Mouse (Mus musculus): ENCODE measurements around the gene Hist4h4. TPM values are rescaled to one million over a fixed set of nuclear protein-coding genes. Genes with fewer than 3 reads are reported as not detected.
A peak's percentile ranks its signal among the peaks of the same experiment; 100 is the strongest.

Gene Hist4h4
- polyA plus RNA-seq, 1 experiment from 2014 or later, result 2.8 TPM

- H3K27ac ChIP-seq (ENCODE audit: low read length), result no peak overlapping the region
- peak overlapping the region; percentile 81 for H3K4me2 ChIP-seq (replicated peaks; ENCODE audit: low read depth, low read length)
- peak overlapping the region; percentile 99 for H3K9ac ChIP-seq (replicated peaks; ENCODE audit: low read depth, low read length)
- H3K36me3 ChIP-seq (ENCODE audit: control insufficient read depth, insufficient read depth, low read length), result peaks cover 30% of the 10 kb centered on the region
- peak overlapping the region; percentile 83 for H3K4me3 ChIP-seq (ENCODE audit: low read depth, low read length)
- WGBS, result 15% methylated on average over 7 of the region's 7 CpGs
- no peak for ATAC-seq (ENCODE audit: insufficient number of reproducible peaks, insufficient read depth, low FRiP score, low read depth)
- no peaks in the 10 kb centered on the region for H3K9me3 ChIP-seq (ENCODE audit: control insufficient read depth, low read depth, low read length)
- H3K27me3 ChIP-seq (ENCODE audit: control insufficient read depth, insufficient read depth, low read length), result no peaks in the 10 kb centered on the region
- H3K4me1 ChIP-seq (ENCODE audit: control insufficient read depth, insufficient read depth, low read length), result peaks cover 3% of the 10 kb centered on the region; the same call in 1 of the 2 replicates
These were observed 22.9 kb upstream of the Hist4h4 start for GRCm38 (mm10) chr6:136827116-136827515.

- Histone ChIP-seq H3K9ac (replicated peaks; ENCODE audit: low read depth, low read length) (no peak overlapping the region), H3K27ac (ENCODE audit: low read length) (no peak overlapping the region), H3K27me3 (ENCODE audit: control insufficient read depth, insufficient read depth, low read length) (no peaks in the 10 kb centered on the region), H3K4me2 (replicated peaks; ENCODE audit: low read depth, low read length) (no peak overlapping the region), H3K4me1 (ENCODE audit: control insufficient read depth, insufficient read depth, low read length) (peaks cover 3% of the 10 kb centered on the region; the same call in 1 of the 2 replicates), H3K36me3 (ENCODE audit: control insufficient read depth, insufficient read depth, low read length) (peaks cover 51% of the 10 kb centered on the region), H3K9me3 (ENCODE audit: control insufficient read depth, low read depth, low read length) (no peaks in the 10 kb centered on the region), H3K4me3 (ENCODE audit: low read depth, low read length) (no peak overlapping the region)
- WGBS, result 89% methylated on average over 8 of the region's 8 CpGs
- no peak for ATAC-seq (ENCODE audit: insufficient number of reproducible peaks, insufficient read depth, low FRiP score, low read depth)
These were observed 20.8 kb upstream of the Hist4h4 start for GRCm38 (mm10) chr6:136824987-136825386.

- H3K36me3 ChIP-seq (ENCODE audit: control insufficient read depth, insufficient read depth, low read length), result peaks cover 89% of the 10 kb centered on the region
- ATAC-seq (ENCODE audit: insufficient number of reproducible peaks, insufficient read depth, low FRiP score, low read depth), result no peak
- H3K4me2 ChIP-seq (replicated peaks; ENCODE audit: low read depth, low read length), result no peak overlapping the region
- H3K27me3 ChIP-seq (ENCODE audit: control insufficient read depth, insufficient read depth, low read length), result no peaks in the 10 kb centered on the region
- WGBS, result 93% methylated on average over 18 of the region's 18 CpGs
- no peak overlapping the region for H3K4me3 ChIP-seq (ENCODE audit: low read depth, low read length)
- no peaks in the 10 kb centered on the region for H3K4me1 ChIP-seq (ENCODE audit: control insufficient read depth, insufficient read depth, low read length)
- H3K27ac ChIP-seq (ENCODE audit: low read length), result no peak overlapping the region
- no peak overlapping the region for H3K9ac ChIP-seq (replicated peaks; ENCODE audit: low read depth, low read length)
- no peaks in the 10 kb centered on the region for H3K9me3 ChIP-seq (ENCODE audit: control insufficient read depth, low read depth, low read length)
These were observed 16.9 kb upstream of the Hist4h4 start for GRCm38 (mm10) chr6:136821086-136821485.

GRCm38 (mm10) chr6:136820381-136820780 lies 16.2 kb upstream of the Hist4h4 start:
- no peaks in the 10 kb centered on the region for H3K9me3 ChIP-seq (ENCODE audit: control insufficient read depth, low read depth, low read length)
- 97% methylated on average over 21 of the region's 21 CpGs for WGBS
- H3K36me3 ChIP-seq (ENCODE audit: control insufficient read depth, insufficient read depth, low read length), result peaks cover 95% of the 10 kb centered on the region
- no peaks in the 10 kb centered on the region for H3K4me1 ChIP-seq (ENCODE audit: control insufficient read depth, insufficient read depth, low read length)
- H3K27me3 ChIP-seq (ENCODE audit: control insufficient read depth, insufficient read depth, low read length), result no peaks in the 10 kb centered on the region
- H3K4me3 ChIP-seq (ENCODE audit: low read depth, low read length), result no peak overlapping the region
- no peak overlapping the region for H3K9ac ChIP-seq (replicated peaks; ENCODE audit: low read depth, low read length)
- no peak overlapping the region for H3K4me2 ChIP-seq (replicated peaks; ENCODE audit: low read depth, low read length)
- no peak overlapping the region for H3K27ac ChIP-seq (ENCODE audit: low read length)
- ATAC-seq (ENCODE audit: insufficient number of reproducible peaks, insufficient read depth, low FRiP score, low read depth), result no peak

GRCm38 (mm10) chr6:136817549-136817948 lies 13.3 kb upstream of the Hist4h4 start:
- Histone ChIP-seq H3K27ac (ENCODE audit: low read length) (no peak overlapping the region), H3K9ac (replicated peaks; ENCODE audit: low read depth, low read length) (no peak overlapping the region), H3K27me3 (ENCODE audit: control insufficient read depth, insufficient read depth, low read length) (no peaks in the 10 kb centered on the region), H3K9me3 (ENCODE audit: control insufficient read depth, low read depth, low read length) (no peaks in the 10 kb centered on the region), H3K4me2 (replicated peaks; ENCODE audit: low read depth, low read length) (no peak overlapping the region), H3K4me1 (ENCODE audit: control insufficient read depth, insufficient read depth, low read length) (no peaks in the 10 kb centered on the region), H3K36me3 (ENCODE audit: control insufficient read depth, insufficient read depth, low read length) (peaks cover 94% of the 10 kb centered on the region), H3K4me3 (ENCODE audit: low read depth, low read length) (no peak overlapping the region)
- ATAC-seq (ENCODE audit: insufficient number of reproducible peaks, insufficient read depth, low FRiP score, low read depth), result no peak
- 88% methylated on average over 3 of the region's 3 CpGs for WGBS

- ATAC-seq (ENCODE audit: insufficient number of reproducible peaks, insufficient read depth, low FRiP score, low read depth), result no peak
- 93% methylated on average over 21 of the region's 21 CpGs for WGBS
- Histone ChIP-seq H3K27ac (ENCODE audit: low read length) (no peak overlapping the region), H3K4me2 (replicated peaks; ENCODE audit: low read depth, low read length) (no peak overlapping the region), H3K9me3 (ENCODE audit: control insufficient read depth, low read depth, low read length) (no peaks in the 10 kb centered on the region), H3K36me3 (ENCODE audit: control insufficient read depth, insufficient read depth, low read length) (peaks cover 94% of the 10 kb centered on the region), H3K9ac (replicated peaks; ENCODE audit: low read depth, low read length) (no peak overlapping the region), H3K4me1 (ENCODE audit: control insufficient read depth, insufficient read depth, low read length) (no peaks in the 10 kb centered on the region), H3K4me3 (ENCODE audit: low read depth, low read length) (no peak overlapping the region), H3K27me3 (ENCODE audit: control insufficient read depth, insufficient read depth, low read length) (no peaks in the 10 kb centered on the region)
These were observed 12.6 kb upstream of the Hist4h4 start for GRCm38 (mm10) chr6:136816826-136817225.

GRCm38 (mm10) chr6:136815381-136815780 lies 11.2 kb upstream of the Hist4h4 start:
- ATAC-seq (ENCODE audit: insufficient number of reproducible peaks, insufficient read depth, low FRiP score, low read depth), result no peak
- H3K9ac ChIP-seq (replicated peaks; ENCODE audit: low read depth, low read length), result no peak overlapping the region
- H3K27ac ChIP-seq (ENCODE audit: low read length), result no peak overlapping the region
- H3K27me3 ChIP-seq (ENCODE audit: control insufficient read depth, insufficient read depth, low read length), result no peaks in the 10 kb centered on the region
- H3K36me3 ChIP-seq (ENCODE audit: control insufficient read depth, insufficient read depth, low read length), result peaks cover 81% of the 10 kb centered on the region
- H3K9me3 ChIP-seq (ENCODE audit: control insufficient read depth, low read depth, low read length), result no peaks in the 10 kb centered on the region
- H3K4me3 ChIP-seq (ENCODE audit: low read depth, low read length), result no peak overlapping the region
- H3K4me1 ChIP-seq (ENCODE audit: control insufficient read depth, insufficient read depth, low read length), result no peaks in the 10 kb centered on the region
- WGBS, result 92% methylated on average over 7 of the region's 7 CpGs
- no peak overlapping the region for H3K4me2 ChIP-seq (replicated peaks; ENCODE audit: low read depth, low read length)

- peaks cover 3% of the 10 kb centered on the region; the same call in 1 of the 2 replicates for H3K4me1 ChIP-seq (ENCODE audit: control insufficient read depth, insufficient read depth, low read length)
- no peak overlapping the region for H3K4me3 ChIP-seq (ENCODE audit: low read depth, low read length)
- H3K27me3 ChIP-seq (ENCODE audit: control insufficient read depth, insufficient read depth, low read length), result no peaks in the 10 kb centered on the region
- no peak overlapping the region for H3K4me2 ChIP-seq (replicated peaks; ENCODE audit: low read depth, low read length)
- H3K9me3 ChIP-seq (ENCODE audit: control insufficient read depth, low read depth, low read length), result no peaks in the 10 kb centered on the region
- H3K9ac ChIP-seq (replicated peaks; ENCODE audit: low read depth, low read length), result no peak overlapping the region
- no peak overlapping the region for H3K27ac ChIP-seq (ENCODE audit: low read length)
- 38% methylated on average over 4 of the region's 4 CpGs for WGBS
- H3K36me3 ChIP-seq (ENCODE audit: control insufficient read depth, insufficient read depth, low read length), result peaks cover 59% of the 10 kb centered on the region
- ATAC-seq (ENCODE audit: insufficient number of reproducible peaks, insufficient read depth, low FRiP score, low read depth), result no peak
These were observed 8.9 kb upstream of the Hist4h4 start for GRCm38 (mm10) chr6:136813117-136813516.

GRCm38 (mm10) chr6:136811196-136811595 lies 7.0 kb upstream of the Hist4h4 start:
- Histone ChIP-seq H3K9me3 (ENCODE audit: control insufficient read depth, low read depth, low read length) (no peaks in the 10 kb centered on the region), H3K27ac (ENCODE audit: low read length) (no peak overlapping the region), H3K27me3 (ENCODE audit: control insufficient read depth, insufficient read depth, low read length) (no peaks in the 10 kb centered on the region), H3K36me3 (ENCODE audit: control insufficient read depth, insufficient read depth, low read length) (peaks cover 40% of the 10 kb centered on the region), H3K4me2 (replicated peaks; ENCODE audit: low read depth, low read length) (0 out of 2 replicates have a peak overlapping the region, but pooled peaks have one; percentile 5), H3K4me1 (ENCODE audit: control insufficient read depth, insufficient read depth, low read length) (peaks cover 6% of the 10 kb centered on the region; the same call in 1 of the 2 replicates), H3K4me3 (ENCODE audit: low read depth, low read length) (no peak overlapping the region), H3K9ac (replicated peaks; ENCODE audit: low read depth, low read length) (no peak overlapping the region)
- 87% methylated on average over 10 of the region's 10 CpGs for WGBS
- ATAC-seq (ENCODE audit: insufficient number of reproducible peaks, insufficient read depth, low FRiP score, low read depth), result no peak
